Mouse (Mus musculus): ENCODE results near the gene Cmss1. TPM values are rescaled to one million over a fixed set of nuclear protein-coding genes. Genes with fewer than 3 reads are reported as not detected.

The Cmss1 gene
- total RNA-seq, 2 experiments from 2014 or later, result 14.1 to 17.6 TPM

DNA sequence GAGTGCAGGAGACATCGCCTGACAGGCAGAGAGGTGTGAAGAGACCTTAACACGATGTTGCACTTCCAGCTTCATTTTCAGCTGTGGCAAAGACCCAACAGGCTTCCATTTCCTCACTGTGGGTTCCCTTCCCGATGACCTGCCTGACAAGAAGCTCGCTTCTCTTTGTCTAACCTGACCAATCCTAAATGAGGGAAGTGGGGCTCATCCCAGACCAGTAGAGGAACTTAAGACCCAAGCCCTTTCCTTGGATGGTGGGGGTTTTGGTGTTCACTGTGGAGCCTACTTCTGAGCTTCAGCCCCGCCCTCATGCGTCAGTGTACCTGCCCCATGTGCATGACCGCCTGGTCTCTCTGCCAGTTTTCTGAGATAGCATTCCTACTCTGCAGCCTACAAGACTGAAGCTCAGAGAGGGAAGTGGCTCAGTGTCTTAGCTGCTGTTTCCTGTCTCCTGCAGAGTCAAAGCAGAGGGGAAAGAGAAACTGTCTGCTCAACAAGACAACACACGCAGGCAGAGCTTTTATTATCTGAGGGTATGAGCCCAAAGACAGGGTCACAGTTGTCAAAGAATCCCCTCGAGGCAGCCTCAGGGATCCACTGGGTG is 305.1 kb downstream of the Cmss1 start:
- peak in 1 of 2 experiments; percentile 54 for DNase-seq (ENCODE audit: extremely low spot score in 1 of 2, low spot score in 2 of 2)
- intact Hi-C loops (cut with DNase I), result no loop called here

DNA sequence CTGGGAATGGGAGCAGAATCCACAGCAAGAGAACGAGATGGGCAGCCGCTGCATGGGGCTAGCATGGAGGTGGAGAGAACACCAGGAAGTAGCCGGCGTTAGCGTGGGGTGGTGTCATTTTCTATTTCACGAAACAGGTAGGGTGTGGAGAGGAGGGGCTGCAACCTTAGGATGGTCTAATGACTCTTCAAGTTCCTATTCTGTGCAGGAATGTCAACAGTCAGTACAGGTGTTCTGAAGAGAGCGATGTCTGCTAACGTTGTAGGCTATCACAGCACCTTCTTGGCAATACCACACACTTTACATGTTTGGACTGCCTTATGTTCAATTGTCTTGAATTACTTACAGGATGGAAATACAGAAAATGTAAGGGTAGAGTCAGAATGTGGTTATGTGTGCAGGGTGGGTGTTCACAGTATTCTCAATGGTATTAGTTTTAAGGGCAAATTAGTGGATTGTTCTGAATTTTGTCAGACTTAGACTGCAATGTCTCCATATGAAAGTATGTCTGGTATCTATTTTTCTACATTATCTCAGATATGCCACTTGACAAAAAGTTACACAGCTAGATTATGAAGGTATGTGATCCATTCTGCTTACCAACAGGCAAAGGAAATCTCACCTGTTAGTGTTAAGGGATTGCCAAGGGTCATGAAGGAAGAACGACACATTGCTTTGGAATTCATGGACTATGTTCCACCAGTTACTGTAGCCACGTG is 311.3 kb downstream of the Cmss1 start:
- DNase-seq (ENCODE audit: extremely low spot score in 1 of 2, low spot score in 2 of 2), result no peak
- intact Hi-C loops (cut with DNase I), result no loop called here

DNA sequence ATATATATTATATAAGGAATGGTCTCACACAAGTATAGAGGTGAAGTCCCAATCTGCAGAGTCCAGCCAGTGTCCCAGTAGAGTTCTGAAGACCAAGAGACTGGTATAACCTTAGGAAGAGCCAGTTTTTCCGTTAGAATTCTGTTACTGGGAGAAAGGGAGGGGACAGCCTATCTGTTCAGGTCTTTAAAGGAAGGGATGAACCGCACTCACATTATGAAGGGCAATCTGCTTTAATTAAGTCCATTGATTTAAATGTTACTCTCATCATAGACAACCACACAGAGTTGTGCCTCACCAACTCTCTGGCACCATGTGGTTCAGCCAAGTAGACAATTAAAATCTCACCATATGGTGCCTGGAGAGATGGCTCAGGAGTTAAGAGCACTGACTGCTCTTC is 313.9 kb downstream of the Cmss1 start, which contains the start of gene Tmem30c:
TSS of gene Tmem30c (minus strand) at position 101 of the 400 bp plus-strand sequence.
- DNase-seq (ENCODE audit: extremely low spot score in 1 of 2, low spot score in 2 of 2), result no peak
- intact Hi-C loops (cut with DNase I), result no loop called here

DNA sequence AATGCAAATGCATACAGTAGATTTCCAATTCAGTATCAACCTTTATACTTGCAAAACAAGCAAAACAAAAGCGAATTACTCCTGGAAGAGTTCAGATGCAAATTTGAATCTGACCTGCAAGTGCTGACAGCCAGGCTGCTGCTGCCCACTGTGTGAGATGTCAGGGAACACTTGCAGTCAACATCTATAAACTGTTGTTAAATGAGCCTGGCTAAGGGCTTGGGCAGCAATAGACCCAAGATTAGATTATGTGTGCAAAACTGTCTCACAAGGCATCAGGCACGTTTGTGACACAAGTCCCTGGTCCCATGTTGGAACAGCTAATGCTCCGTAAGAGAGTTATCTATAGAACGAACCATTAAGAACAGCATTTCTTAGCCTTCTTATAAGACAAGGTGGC is 314.4 kb downstream of the Cmss1 start:
- DNase-seq (ENCODE audit: extremely low spot score in 1 of 2, low spot score in 2 of 2), result no peak
- intact Hi-C loops (cut with DNase I), result no loop called here

DNA sequence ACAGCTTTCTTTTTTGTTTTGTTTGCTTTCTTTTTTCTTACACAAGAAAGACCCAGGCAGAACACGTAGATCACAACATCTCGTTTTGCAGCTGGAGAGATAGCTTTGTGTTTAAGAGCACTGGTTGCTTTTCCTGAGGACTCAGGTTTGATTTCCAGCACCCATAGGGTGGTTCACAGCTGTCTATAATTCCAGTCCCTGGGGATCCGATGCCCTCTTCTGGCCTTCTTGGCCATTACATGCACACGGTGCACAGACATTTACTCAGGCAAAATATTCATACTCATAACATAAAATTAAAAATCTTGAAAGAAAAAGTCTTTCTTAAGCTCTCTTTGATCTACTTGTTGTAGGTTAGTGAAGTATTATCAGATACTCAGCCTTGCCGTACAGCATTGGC is 315.0 kb downstream of the Cmss1 start:
- intact Hi-C loops (cut with DNase I), result no loop called here
- DNase-seq (ENCODE audit: extremely low spot score in 1 of 2, low spot score in 2 of 2), result no peak

DNA sequence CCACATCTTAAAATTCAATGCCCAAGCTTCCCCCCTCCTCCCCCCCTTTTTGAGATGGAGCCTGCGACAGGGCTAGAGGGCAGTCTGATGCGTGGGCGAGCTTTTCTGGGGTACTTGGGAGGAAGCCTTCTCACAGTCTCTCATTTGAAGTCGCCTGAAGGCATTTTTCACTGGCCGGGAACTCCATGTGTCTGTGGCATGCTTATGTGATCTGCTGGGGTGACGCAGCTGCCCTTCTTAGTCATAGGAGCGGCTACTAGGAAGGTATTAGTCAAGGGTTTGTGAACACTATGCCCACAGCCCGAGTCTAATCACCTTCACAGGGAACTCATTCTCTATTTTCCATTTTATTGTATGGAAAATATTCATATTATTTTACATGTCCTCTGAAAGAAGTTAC is 325.2 kb downstream of the Cmss1 start:
- intact Hi-C loops (cut with DNase I), result no loop called here
- no peak for DNase-seq (ENCODE audit: extremely low spot score in 1 of 2, low spot score in 2 of 2)

DNA sequence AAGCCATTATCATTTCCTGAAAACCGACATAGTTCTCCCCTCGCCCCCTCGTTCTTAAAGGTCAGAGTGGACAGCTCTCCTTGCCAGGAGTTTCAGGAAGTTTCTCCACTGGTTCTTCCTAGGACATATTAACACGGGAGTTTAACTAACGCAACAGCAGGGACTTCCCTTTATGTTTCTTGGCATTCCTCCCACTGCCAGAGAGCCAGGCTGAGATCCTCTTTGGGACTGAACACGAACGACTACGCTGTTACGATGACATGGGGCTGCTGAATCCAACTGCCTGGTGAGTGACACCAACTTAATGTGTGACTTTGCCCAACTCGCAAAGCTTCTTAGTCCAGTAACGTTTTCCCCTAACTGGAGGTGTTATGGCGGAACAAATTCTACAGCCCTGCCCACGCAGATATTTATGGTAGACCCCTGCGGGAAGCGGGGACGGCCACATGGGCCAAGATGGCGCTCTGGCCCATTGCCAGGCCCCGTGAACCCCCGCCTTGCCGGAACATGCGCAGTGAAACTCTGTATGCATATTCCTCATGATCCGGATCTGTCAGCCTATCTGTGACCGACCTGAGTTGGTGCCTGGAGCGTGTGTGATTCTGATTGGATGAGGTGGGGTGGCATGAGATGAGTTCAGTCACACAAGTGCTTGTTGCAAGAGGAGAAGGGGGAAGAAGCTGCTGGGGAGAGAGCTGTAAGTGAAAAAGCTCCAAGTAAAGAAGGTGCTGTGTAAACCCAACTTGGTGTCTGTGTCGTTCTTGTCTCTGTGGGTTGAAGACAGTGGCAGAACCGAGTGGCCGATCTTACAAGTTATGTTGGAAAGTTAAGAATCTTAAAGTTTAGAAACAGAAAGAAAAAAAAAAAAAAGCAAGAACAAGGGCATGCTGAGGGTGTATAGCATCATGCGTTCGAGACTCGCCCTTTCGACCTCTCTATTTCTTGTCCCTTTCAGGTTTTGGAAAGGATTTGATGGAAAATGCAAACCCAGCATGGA is 326.1 kb downstream of the Cmss1 start:
- intact Hi-C loops (cut with DNase I), result no loop called here
- DNase-seq (ENCODE audit: extremely low spot score in 1 of 2, low spot score in 2 of 2), result peak in 1 of 2 experiments; percentile 60

DNA sequence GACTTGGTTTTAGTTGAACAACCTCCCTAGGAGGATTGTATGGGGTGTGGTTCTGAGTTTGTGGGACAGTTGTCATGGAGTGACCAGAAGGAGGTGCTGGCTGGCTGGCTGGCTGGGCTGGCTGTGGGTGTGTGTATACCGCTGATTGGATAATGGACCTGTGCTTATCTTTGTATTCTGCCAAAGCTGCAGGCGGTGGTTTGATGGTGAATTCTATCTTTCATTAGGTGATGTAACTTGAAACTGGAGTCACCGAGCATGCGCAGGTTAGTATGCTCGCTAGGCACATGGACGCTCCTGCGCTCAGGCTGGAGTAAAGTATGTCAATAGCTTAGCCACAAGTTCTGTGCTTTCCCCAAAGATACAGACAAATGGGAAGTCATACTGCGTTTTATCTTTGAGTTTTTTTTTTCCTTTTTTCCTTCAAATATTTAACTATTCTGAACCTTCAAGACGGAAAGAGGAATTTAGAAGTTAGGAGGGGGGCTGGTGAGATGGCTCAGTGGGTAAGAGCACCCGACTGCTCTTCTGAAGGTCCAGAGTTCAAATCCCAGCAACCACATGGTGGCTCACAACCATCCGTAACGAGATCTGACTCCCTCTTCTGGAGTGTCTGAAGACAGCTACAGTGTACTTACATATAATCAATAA is 327.6 kb downstream of the Cmss1 start:
- intact Hi-C loops (cut with DNase I), result no loop called here
- DNase-seq (ENCODE audit: extremely low spot score in 1 of 2, low spot score in 2 of 2), result no peak

DNA sequence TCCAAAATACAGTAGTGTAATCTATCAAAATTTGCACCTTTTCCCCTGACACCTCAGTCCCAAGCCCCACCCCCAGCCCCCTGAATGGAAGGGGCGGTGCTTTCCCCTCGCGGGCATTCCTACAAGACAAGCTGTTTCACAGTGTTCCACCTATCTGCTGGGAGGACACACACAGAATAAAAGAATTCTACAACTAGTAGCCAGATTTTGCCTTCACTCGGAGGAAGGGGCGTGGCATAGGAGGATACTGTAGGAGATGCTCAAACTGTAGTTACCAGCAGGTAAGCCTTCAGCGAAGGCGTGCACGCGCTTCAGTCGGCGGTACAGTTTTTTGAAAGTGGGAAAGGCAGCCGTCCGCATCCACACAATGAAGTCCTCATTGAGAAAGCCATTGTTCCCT is 336.9 kb downstream of the Cmss1 start:
- intact Hi-C loops (cut with DNase I), result no loop called here

DNA sequence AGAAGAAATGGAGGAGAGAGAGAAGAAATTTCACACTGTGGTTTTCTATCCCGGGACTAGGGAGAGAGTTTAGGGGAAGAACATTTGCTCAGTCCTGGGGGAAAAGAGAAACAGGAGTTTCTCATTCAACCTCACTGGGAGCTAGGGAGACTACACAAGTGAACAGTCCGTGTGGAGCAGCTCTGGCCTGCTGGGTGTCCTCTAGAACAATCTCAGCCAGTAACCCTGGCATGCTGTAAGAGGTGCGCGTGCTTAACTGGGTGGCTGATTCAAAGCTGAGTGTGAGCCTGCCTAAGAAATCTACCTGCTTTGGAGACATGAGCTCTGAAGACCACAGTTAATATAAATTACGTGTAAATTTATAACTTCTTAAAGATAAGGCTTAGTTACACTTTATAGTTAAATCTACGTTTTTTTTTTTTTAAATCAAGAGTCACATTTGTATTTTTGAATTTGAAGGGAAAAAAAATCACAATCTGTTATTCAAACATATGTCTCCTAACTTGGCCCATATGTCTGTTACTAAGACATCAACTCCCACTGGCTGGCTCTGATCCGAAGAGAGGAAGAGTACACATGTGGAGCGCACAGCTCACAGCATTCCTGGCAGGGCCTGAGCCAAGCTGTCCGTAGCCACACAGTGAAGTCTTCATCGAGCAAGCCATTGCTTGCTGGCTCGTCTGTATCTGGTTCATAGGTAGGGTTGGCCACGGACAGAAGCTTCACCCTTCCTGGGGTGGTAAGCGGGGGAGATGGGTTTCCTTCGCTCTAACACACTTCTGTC is 338.4 kb downstream of the Cmss1 start:
- DNase-seq (ENCODE audit: extremely low spot score in 1 of 2, low spot score in 2 of 2), result peak; percentile 48 to 59
- intact Hi-C loops (cut with DNase I), result no loop called here

More for the DNA sequence above, 336.9 kb downstream of the Cmss1 start:
- no peak for DNase-seq (ENCODE audit: extremely low spot score in 1 of 2, low spot score in 2 of 2)

DNA sequence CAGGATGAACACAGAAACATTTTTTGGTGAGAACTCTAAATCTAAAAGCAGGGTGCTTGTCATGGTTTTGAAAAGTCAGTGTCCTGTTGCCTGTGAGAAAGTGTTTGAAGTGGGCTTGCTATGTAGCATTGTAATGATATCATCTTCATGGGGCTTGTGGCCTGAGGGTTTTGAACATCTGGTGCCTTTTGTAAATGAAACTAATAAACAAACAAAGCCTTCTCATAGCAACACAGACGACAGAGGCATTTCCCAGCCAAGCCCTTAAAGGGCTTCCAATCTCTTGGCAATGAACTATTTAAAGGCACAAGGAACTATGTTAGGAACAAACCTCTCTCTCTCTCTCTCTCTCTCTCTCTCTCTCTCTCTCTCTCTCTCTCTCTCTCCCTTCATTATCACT is 339.6 kb downstream of the Cmss1 start:
- intact Hi-C loops (cut with DNase I), result no loop called here
- DNase-seq (ENCODE audit: extremely low spot score in 1 of 2, low spot score in 2 of 2), result peak in 1 of 2 experiments; percentile 39

DNA sequence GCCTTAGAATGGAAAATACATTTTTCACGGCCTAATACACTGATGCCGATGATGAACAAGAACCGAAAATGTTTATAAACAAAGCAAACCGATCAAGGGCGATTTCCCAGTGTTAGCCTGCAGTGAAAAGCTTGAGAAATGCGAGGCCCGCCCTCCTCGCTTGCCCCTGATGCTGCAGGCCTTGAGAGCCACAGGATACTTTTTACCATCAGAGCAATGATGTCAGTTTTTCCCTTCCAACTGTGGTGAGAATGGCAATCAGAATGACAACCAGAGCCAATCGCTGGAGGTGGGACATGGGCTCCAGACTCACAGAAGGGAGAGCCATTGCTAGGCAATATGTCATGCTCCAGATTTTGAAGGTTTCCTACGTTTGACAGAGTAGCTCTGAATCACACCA is 346.5 kb downstream of the Cmss1 start:
- no peak for DNase-seq (ENCODE audit: extremely low spot score in 1 of 2, low spot score in 2 of 2)
- intact Hi-C loops (cut with DNase I), result no loop called here

DNA sequence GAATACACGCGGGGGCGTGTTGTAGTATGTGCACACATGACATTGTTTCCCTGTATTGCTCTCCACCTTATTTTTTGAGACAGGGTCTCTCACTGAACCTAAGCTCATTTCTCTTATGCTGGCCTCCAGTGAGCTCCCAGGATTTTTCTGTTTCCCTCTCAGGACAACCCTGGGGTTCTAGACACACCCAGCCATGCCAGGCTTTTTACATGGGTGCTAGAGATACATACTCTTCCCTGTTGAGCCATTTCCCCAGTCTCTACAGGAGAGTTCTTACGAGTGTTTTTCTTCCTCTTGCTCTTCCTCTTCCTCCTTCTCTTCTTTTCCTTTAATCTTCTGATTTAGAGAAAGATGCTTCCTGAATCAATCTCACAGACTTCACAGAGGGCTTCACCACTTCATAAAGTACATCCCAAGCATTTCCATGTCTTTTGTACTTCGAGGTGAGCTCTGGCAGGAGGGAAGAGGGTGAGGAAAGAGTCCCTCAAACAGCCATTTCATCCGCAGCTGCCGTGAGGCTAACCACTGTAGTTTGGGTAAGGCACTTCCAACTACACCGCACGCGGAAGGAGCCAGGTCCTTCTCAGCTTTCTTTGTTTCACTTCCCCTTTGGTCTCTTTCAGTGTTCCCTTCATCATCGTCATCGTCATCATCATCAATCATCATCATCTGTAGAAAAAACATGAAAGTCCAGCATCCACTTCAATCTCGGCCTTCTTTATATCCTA is 347.1 kb downstream of the Cmss1 start:
- intact Hi-C loops (cut with DNase I), result no loop called here
- no peak for DNase-seq (ENCODE audit: extremely low spot score in 1 of 2, low spot score in 2 of 2)

Other genes with a start within 250 kb of the Cmss1 start
- 1 to 10 TPM; 4.9 to 5.2 TPM for gene Col8a1, start 147.9 kb upstream of the Cmss1 start, total RNA-seq (2021)

All from left cerebral cortex, postnatal 10 days (tissue).